Mouse (Mus musculus): Measurements from ENCODE around the gene Rptor. TPM values are rescaled to one million over a fixed set of nuclear protein-coding genes. Genes with fewer than 3 reads are reported as not detected.

Gene Rptor
- total and polyA plus RNA-seq, 2 experiments: 11.2 to 18.4 TPM

DNA sequence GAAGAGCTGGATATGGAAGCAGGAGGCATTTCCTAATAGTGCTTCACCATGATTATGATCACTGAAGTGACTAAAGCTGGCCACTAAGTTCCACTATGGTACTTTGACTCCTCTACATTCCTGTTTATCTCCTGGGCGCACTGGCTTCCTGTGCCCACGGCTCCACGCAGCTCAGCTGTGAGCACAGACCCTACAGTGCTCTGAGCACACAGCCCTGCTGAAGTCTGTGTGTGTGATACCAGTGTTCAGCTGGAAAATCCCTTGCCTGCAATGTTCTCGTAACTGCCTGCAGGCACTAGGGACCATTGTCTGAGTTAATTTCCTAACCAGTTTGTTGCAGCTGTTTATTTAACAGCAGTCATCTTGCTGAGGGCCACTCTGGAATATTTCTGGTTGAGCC lies 223.5 kb downstream of the Rptor start:
- H3K4me3 ChIP-seq (ENCODE audit: insufficient read depth, low read depth, low read length): no peak overlapping the region
- H3K79me2 ChIP-seq (ENCODE audit: control insufficient read depth, insufficient read depth, low read length): no peaks in the 10 kb centered on the region
- TF ChIP-seq POLR2A (IDR thresholded peaks at IDR 0.05; ENCODE audit: extremely low read depth, insufficient read depth, low read length) (no peak), CTCF (IDR thresholded peaks at IDR 0.05; ENCODE audit: low read depth, low read length) (no peak)
- no peaks in the 10 kb centered on the region for H3K27me3 ChIP-seq (ENCODE audit: control insufficient read depth, insufficient read depth, low read length)
- H3K36me3 ChIP-seq (ENCODE audit: control insufficient read depth, insufficient read depth, low read length): peaks cover 18% of the 10 kb centered on the region; the same call in 1 of the 2 replicates
- no peak overlapping the region for H3K27ac ChIP-seq (replicated peaks; ENCODE audit: insufficient read depth, low read depth, low read length)
- DNase-seq (ENCODE audit: extremely low read depth, low read depth, low spot score): no peak
- no peak overlapping the region for H3K9ac ChIP-seq (ENCODE audit: low read depth, low read length)
- WGBS: 93% methylated on average over 4 of the region's 4 CpGs
- H3K4me1 ChIP-seq (ENCODE audit: control insufficient read depth, insufficient read depth, low read length): no peaks in the 10 kb centered on the region

DNA sequence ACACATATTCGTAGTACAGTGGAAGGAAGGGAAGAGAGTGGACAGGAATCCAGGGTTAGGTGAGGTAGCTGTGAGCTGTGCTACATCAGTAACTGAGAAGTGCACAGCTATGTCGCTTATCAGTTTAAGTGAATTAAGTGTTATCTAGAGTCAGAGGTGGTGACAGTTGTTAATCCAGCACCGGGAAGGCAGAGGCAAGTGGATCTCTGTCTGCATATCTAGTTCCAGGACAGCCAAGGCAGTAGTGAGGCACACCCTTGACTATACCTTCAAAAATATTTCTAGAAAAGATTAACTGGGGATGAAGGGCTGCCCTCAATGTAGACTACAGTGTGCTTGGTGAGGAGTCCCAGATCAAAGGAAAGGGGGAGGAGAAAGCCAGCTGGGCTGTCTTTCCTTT lies 226.4 kb downstream of the Rptor start:
- H3K4me1 ChIP-seq (ENCODE audit: control insufficient read depth, insufficient read depth, low read length): peaks cover 5% of the 10 kb centered on the region; the same call in 1 of the 2 replicates
- H3K9ac ChIP-seq (ENCODE audit: low read depth, low read length): no peak overlapping the region
- WGBS: 95% methylated on average over 3 of the region's 3 CpGs
- no peaks in the 10 kb centered on the region for H3K79me2 ChIP-seq (ENCODE audit: control insufficient read depth, insufficient read depth, low read length)
- H3K27me3 ChIP-seq (ENCODE audit: control insufficient read depth, insufficient read depth, low read length): no peaks in the 10 kb centered on the region
- H3K4me3 ChIP-seq (ENCODE audit: insufficient read depth, low read depth, low read length): no peak overlapping the region
- H3K36me3 ChIP-seq (ENCODE audit: control insufficient read depth, insufficient read depth, low read length): peaks cover 15% of the 10 kb centered on the region; the same call in 1 of the 2 replicates
- DNase-seq (ENCODE audit: extremely low read depth, low read depth, low spot score): no peak
- H3K27ac ChIP-seq (replicated peaks; ENCODE audit: insufficient read depth, low read depth, low read length): no peak overlapping the region
- no peak for TF ChIP-seq CTCF (IDR thresholded peaks at IDR 0.05; ENCODE audit: low read depth, low read length)
- TF ChIP-seq POLR2A (IDR thresholded peaks at IDR 0.05; ENCODE audit: extremely low read depth, insufficient read depth, low read length): no peak

DNA sequence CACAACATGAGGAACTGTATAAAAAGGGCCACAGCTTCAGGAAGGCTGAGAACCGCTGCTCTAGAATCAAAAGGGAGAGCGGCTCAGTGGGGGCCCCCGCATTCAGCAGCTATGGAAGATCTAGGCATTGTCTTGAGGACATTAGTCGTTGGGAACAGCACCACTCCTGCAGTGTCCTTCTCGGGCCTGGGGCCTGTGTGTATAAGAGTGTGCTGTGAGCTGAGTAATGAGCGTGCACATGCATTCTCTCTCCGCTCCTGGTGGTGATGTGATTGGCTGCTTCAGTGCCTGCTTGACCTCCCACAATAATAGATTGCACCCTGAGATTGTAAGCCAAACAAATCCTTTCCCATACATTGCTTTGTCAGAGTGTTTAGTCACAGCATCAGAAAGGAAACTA lies 229.0 kb downstream of the Rptor start:
- no peak for DNase-seq (ENCODE audit: extremely low read depth, low read depth, low spot score)
- WGBS: 97% methylated on average over 7 of the region's 7 CpGs

DNA sequence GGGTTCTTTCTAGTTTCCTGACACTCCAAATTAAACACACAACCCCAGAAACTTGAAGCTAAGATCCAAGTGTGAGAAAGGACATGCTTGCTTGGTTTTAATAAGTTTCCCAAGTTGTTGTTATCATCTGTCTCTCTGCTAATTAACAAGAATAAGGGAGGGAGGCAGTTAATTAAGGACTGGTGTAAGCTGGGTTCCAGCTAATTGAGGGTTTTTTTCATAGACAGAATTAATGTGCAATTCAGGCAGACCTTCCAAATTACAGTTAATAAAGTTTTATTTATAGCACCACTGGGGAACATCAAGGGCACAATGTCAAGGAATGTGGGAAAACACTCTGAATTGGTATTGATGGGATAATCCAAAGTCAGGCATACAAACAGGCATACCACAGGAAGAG lies 230.6 kb downstream of the Rptor start:
- Histone ChIP-seq H3K4me3 (ENCODE audit: insufficient read depth, low read depth, low read length) (no peak overlapping the region), H3K9ac (ENCODE audit: low read depth, low read length) (no peak overlapping the region), H3K79me2 (ENCODE audit: control insufficient read depth, insufficient read depth, low read length) (no peaks in the 10 kb centered on the region), H3K27ac (replicated peaks; ENCODE audit: insufficient read depth, low read depth, low read length) (no peak overlapping the region), H3K36me3 (ENCODE audit: control insufficient read depth, insufficient read depth, low read length) (peaks cover 4% of the 10 kb centered on the region; the same call in 1 of the 2 replicates), H3K27me3 (ENCODE audit: control insufficient read depth, insufficient read depth, low read length) (no peaks in the 10 kb centered on the region), H3K4me1 (ENCODE audit: control insufficient read depth, insufficient read depth, low read length) (peaks cover 10% of the 10 kb centered on the region; the same call in 1 of the 2 replicates)
- no peak for DNase-seq (ENCODE audit: extremely low read depth, low read depth, low spot score)
- TF ChIP-seq POLR2A (IDR thresholded peaks at IDR 0.05; ENCODE audit: extremely low read depth, insufficient read depth, low read length) (no peak), CTCF (IDR thresholded peaks at IDR 0.05; ENCODE audit: low read depth, low read length) (no peak)

More for the DNA sequence above, 229.0 kb downstream of the Rptor start:
- Histone ChIP-seq H3K27me3 (ENCODE audit: control insufficient read depth, insufficient read depth, low read length) (no peaks in the 10 kb centered on the region), H3K9ac (ENCODE audit: low read depth, low read length) (no peak overlapping the region), H3K36me3 (ENCODE audit: control insufficient read depth, insufficient read depth, low read length) (peaks cover 10% of the 10 kb centered on the region; the same call in 1 of the 2 replicates), H3K79me2 (ENCODE audit: control insufficient read depth, insufficient read depth, low read length) (no peaks in the 10 kb centered on the region), H3K27ac (replicated peaks; ENCODE audit: insufficient read depth, low read depth, low read length) (no peak overlapping the region), H3K4me3 (ENCODE audit: insufficient read depth, low read depth, low read length) (no peak overlapping the region), H3K4me1 (ENCODE audit: control insufficient read depth, insufficient read depth, low read length) (peaks cover 10% of the 10 kb centered on the region; the same call in 1 of the 2 replicates)
- TF ChIP-seq CTCF (IDR thresholded peaks at IDR 0.05; ENCODE audit: low read depth, low read length) (no peak), POLR2A (IDR thresholded peaks at IDR 0.05; ENCODE audit: extremely low read depth, insufficient read depth, low read length) (no peak)

DNA sequence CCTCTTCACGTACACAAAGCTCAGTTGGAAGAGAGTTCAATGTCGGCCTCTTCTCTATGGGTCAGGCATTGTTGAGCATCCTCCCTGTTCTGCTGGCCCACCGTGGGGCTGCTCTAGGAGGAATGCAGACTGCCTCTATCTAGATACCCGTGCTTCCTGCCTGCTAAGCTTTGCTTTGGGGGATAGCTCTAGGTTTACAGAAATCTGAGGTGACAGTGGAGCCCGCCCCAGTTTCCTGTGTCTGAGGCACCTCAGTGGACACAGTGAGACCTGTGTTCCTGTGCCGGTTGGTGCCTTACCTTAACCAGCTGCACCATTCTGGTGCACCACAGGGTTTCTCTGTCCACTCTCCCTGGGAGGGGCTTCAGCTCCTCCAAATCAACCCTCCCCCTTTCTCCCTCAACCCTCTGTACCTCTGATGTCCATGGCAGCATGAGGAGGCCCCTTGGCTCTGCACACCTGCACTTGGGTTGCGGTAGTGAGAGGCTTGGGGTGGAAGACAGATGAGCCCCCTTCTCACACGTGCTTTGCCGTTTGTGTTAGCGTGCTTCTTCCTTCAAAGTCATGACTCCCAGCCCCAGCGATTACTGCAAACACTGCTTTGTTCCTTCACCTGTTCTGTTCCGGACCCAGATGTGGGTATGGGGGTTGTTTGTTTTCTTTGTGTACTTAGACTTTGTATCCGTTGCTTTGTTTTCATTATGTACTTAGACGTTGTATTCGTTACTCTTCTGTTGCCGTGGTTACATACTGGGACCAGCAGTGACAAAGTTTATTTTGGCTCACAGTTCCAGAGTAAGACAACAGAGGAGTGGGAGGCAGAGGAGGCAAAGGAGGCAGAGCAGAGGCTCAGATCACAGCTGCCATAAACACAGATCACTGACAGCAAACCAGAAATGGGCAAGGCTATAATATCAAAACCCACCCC lies 231.4 kb downstream of the Rptor start:
- Histone ChIP-seq H3K4me3 (ENCODE audit: insufficient read depth, low read depth, low read length) (no peak overlapping the region), H3K27me3 (ENCODE audit: control insufficient read depth, insufficient read depth, low read length) (no peaks in the 10 kb centered on the region), H3K27ac (replicated peaks; ENCODE audit: insufficient read depth, low read depth, low read length) (peak overlapping the region; percentile 0; the same call in 1 of the 2 replicates), H3K4me1 (ENCODE audit: control insufficient read depth, insufficient read depth, low read length) (peaks cover 10% of the 10 kb centered on the region; the same call in 1 of the 2 replicates), H3K36me3 (ENCODE audit: control insufficient read depth, insufficient read depth, low read length) (peaks cover 4% of the 10 kb centered on the region; the same call in 1 of the 2 replicates), H3K79me2 (ENCODE audit: control insufficient read depth, insufficient read depth, low read length) (no peaks in the 10 kb centered on the region), H3K9ac (ENCODE audit: low read depth, low read length) (no peak overlapping the region)
- peak; percentile 74 for DNase-seq (ENCODE audit: extremely low read depth, low read depth, low spot score)
- no peak for TF ChIP-seq CTCF (IDR thresholded peaks at IDR 0.05; ENCODE audit: low read depth, low read length)
- TF ChIP-seq POLR2A (IDR thresholded peaks at IDR 0.05; ENCODE audit: extremely low read depth, insufficient read depth, low read length): no peak
- 28% methylated on average over 16 of the region's 16 CpGs for WGBS

Data from liver, adult 2 months (tissue).